Mouse (Mus musculus): ENCODE results near the gene Thoc5.

Gene Thoc5

DNA sequence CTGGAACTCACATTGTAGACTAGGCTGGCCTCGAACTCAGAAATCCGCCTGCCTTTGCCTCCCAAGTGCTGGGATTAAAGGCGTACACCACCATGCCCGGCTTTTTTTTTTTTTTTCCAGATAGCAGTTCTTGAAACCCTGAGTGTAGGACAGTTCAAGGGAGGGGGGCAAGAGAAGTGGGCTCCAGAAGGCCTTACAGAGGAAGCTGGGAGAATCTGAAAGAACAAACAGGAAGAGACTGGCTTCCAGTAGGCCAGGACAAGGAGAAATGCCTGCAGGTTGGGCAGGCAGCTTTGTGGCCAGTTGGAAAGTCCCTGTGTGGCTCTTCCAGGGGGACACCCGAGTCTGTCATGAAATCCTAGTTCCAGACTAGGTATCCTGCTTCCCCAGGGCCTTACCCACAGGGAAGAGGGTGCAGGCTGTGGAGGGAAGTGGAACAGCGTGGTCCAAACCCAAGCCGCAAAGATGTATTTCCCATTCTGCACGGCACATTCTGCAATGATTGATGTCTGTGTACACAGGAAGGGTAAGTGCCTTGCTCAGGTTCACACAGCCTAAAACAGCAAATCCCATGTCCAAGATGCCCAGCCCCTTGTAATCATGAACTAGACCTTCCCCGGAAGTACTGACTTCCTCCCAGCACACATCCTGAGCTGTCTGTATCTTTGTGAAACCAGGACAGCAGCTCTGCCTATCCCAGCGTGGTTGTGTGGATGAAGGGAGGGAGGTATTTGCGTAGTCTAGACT lies 79.4 kb downstream of the Thoc5 start:
- no peak for DNase-seq (ENCODE audit: low spot score)

DNA sequence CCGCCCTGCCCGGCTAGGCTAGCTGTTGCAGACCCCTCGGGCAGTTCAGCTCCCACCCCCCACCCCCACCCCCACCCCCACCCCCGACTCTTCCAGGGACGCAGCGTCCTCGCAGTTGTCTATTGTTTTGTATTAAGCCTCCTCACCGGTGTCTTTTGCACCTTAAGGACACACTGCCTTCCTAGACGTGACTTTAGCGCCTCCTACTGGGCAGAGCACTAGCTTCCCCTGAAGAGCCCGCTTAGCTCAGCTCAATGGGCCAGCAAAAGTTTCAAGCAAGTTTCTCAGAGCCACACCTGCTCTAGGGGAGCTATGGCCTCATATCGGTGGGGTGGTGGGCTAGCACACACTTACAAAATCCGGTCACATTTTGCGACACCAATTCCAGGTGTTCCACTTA lies 80.5 kb downstream of the Thoc5 start:
- DNase-seq (ENCODE audit: low spot score): no peak
